Mouse (Mus musculus) ES-Bruce4 (cell line): Measurements from ENCODE around the gene Hectd1. TPM values are rescaled to one million over a fixed set of nuclear protein-coding genes. Genes with fewer than 3 reads are reported as not detected.

Source experiments
- H3K27ac ChIP-seq: 2 replicates; pipeline ENCODE4 v1.5.1; 2012; ENCODE audit warnings: low read length, inconsistent platforms; ENCODE audit not compliant: insufficient read depth
- H3K27me3 ChIP-seq: 2 replicates; pipeline ENCODE4 v1.6.1; 2012; ENCODE audit warnings: mild to moderate bottlenecking, low read length, inconsistent platforms; ENCODE audit not compliant: control insufficient read depth, poor library complexity, insufficient read depth, severe bottlenecking
- H3K36me3 ChIP-seq: 2 replicates; pipeline ENCODE4 v1.6.1; 2012; ENCODE audit warnings: inconsistent platforms, mild to moderate bottlenecking, low read length, moderate library complexity; ENCODE audit not compliant: control insufficient read depth, poor library complexity, insufficient read depth, severe bottlenecking
- H3K4me1 ChIP-seq: one replicate; pipeline ENCODE4 v1.8.1; 2011; ENCODE audit warnings: low read length; ENCODE audit not compliant: control insufficient read depth, insufficient read depth
- H3K4me3 ChIP-seq: 2 replicates; pipeline ENCODE4 v1.5.1; 2011; ENCODE audit warnings: low read depth, mild to moderate bottlenecking, low read length
- H3K9ac ChIP-seq: 2 replicates; pipeline ENCODE4 v1.6.1; 2012; ENCODE audit warnings: low read depth, mild to moderate bottlenecking, inconsistent platforms; ENCODE audit not compliant: poor library complexity, severe bottlenecking
- H3K9me3 ChIP-seq: replicated peaks from 2 replicates; pipeline ENCODE4 v1.6.1; 2012; ENCODE audit warnings: mild to moderate bottlenecking, low read length, inconsistent platforms; ENCODE audit not compliant: control insufficient read depth, poor library complexity, insufficient read depth, severe bottlenecking
- CTCF ChIP-seq: IDR thresholded peaks from one replicate; pipeline ENCODE4 v1.8.1; 2011; ENCODE audit warnings: low read depth, low read length
- EP300 ChIP-seq: IDR thresholded peaks from 2 replicates; pipeline ENCODE4 v1.6.1; 2011; ENCODE audit warnings: low read depth, low read length; ENCODE audit not compliant: insufficient read depth
- POLR2A ChIP-seq: IDR thresholded peaks from one replicate; pipeline ENCODE4 v1.8.1; 2011; ENCODE audit warnings: low read length; ENCODE audit not compliant: insufficient read depth
- polyA plus RNA-seq: library from polyadenylated mRNA; stranded (reverse); fragments of >200 nt; gene quantifications from 2 replicates; pipeline ENCODE4 v1.2.4, GENCODE M21; 2011; ENCODE audit warnings: low read depth; ENCODE audit not compliant: missing spikeins, insufficient read depth, insufficient read length

Gene Hectd1
- polyA plus RNA-seq, 1 experiment, result 96.9 TPM

DNA sequence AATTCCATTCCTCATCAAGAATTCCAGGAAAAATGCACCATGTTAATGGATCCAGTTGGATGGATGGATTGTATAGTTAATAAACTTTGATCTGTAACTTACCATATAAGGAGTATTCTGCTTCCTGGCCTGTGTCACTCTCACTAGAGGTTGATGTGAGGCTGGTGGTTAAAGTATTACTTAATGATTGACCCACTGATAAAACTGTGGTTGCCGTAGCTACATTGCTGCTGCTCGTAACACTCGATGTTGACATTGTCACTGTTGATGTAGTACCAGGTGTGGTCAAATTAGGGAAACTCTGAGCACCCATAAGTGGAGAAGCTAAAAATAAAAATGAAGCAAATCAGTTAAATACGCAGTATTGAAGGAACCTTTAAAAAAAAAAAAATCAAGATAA, 61.9 kb downstream of the Hectd1 start:
- no peak overlapping the region for H3K27ac ChIP-seq
- no peak overlapping the region for H3K4me3 ChIP-seq
- no peaks in the 10 kb centered on the region for H3K4me1 ChIP-seq
- H3K27me3 ChIP-seq, result no peaks in the 10 kb centered on the region
- TF ChIP-seq POLR2A, result no peak
- TF ChIP-seq CTCF, result no peak
- TF ChIP-seq EP300, result no peak
- H3K36me3 ChIP-seq, result peaks cover 50% of the 10 kb centered on the region
- no peaks in the 10 kb centered on the region for H3K9me3 ChIP-seq
- no peak overlapping the region for H3K9ac ChIP-seq

DNA sequence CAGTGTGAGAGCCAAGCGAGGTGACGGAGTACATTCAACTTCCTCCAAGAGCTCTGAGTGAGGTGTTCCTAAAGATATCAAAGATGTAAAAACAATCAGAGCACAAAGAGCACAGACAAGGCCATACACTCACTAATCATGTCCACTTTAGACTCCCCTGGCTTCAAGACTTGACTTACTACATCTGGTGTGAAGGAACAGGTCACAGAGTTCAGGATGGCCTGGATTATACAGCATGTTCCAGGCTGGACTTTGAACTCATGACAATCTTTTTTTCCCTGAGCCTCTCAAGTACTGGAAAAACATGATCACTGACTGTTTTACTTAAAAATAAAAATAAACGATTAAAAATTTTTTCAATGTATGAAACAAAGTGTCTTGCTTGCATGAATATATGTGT, 70.0 kb downstream of the Hectd1 start:
- Histone ChIP-seq H3K4me1 (no peaks in the 10 kb centered on the region), H3K9ac (no peak overlapping the region), H3K36me3 (peaks cover 52% of the 10 kb centered on the region), H3K4me3 (no peak overlapping the region), H3K27ac (no peak overlapping the region), H3K9me3 (no peaks in the 10 kb centered on the region), H3K27me3 (no peaks in the 10 kb centered on the region)
- no peak for TF ChIP-seq EP300
- no peak for TF ChIP-seq POLR2A
- no peak for TF ChIP-seq CTCF

DNA sequence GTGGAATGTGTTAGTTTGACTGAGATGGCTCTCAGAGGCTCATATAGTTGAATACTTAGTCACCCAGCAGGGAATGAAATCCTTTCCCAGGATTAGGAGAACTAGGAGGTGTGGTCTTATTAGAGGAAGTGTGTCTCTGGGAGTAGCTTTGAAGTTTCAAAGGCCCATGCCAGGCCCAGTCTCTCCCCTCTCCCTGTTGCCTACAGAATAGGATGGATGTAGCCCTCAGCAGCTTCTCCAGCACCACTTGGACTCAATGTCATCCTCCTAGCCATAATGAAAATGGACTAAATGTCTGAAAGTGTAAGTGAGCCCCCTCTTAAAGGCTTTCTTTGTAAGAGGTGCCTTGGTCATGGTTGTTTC, 72.8 kb downstream of the Hectd1 start:
- H3K27ac ChIP-seq, result no peak overlapping the region
- H3K9ac ChIP-seq, result no peak overlapping the region
- no peaks in the 10 kb centered on the region for H3K27me3 ChIP-seq
- no peak overlapping the region for H3K4me3 ChIP-seq
- no peaks in the 10 kb centered on the region for H3K4me1 ChIP-seq
- no peak for TF ChIP-seq CTCF
- H3K9me3 ChIP-seq, result no peaks in the 10 kb centered on the region
- peaks cover 59% of the 10 kb centered on the region for H3K36me3 ChIP-seq

DNA sequence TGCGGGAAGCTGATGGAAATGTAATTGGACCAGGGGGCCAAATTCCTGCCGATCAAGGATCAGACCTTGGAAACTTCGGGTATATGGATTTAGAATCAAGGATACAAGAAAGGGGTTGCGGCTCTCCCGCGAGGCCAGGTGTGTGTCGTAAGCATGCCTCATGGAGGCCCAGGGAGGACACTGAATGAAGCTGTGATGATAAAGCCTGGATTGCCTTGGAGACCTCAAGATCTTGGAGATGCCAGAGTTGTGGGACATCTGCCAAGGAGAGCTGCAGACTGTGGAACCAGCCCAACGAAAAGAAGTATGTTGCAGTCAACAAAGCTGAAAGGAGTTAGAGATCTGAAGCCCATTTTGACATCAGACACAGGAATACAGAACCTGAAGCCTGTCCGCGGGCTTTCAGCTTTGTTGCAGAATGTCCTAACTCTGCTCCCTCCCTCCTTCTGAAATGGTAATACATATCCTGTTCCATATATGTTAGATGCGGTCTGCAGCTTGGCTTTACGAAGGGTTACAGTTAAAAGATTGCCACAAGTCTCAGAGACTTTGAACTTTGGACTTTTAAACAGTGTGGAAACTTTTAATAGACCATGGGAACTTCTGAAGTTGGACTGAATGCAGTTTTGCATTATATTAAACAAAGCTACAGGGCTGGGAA, 73.3 kb downstream of the Hectd1 start:
- Histone ChIP-seq H3K4me1 (no peaks in the 10 kb centered on the region), H3K4me3 (no peak overlapping the region), H3K9ac (no peak overlapping the region), H3K27ac (no peak overlapping the region), H3K36me3 (peaks cover 59% of the 10 kb centered on the region), H3K27me3 (no peaks in the 10 kb centered on the region), H3K9me3 (no peaks in the 10 kb centered on the region)
- TF ChIP-seq POLR2A, result no peak
- TF ChIP-seq CTCF, result no peak
- no peak for TF ChIP-seq EP300

DNA sequence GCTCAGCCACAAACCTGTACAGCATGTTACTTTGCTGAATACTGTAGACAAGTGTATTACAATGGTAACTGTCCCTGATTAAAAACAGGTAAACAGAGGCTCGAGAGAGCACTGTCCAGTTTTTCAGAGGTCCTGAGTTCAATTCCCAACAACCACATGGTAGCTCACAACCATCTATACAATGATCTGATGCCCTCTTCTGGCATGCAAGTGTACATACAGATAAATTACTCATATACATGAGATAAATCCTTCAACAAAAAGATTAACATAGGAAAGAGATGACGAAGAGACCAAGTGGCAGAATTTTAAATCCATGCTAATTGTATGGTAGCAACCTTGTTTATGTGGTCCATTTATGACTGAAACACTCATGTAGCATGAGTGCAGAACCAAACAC, 82.0 kb downstream of the Hectd1 start:
- H3K27ac ChIP-seq, result no peak overlapping the region
- no peak overlapping the region for H3K4me3 ChIP-seq
- H3K4me1 ChIP-seq, result no peaks in the 10 kb centered on the region
- H3K36me3 ChIP-seq, result peaks cover 59% of the 10 kb centered on the region
- no peaks in the 10 kb centered on the region for H3K27me3 ChIP-seq
- H3K9me3 ChIP-seq, result no peaks in the 10 kb centered on the region
- TF ChIP-seq CTCF (no peak), POLR2A (no peak), EP300 (no peak)
- no peak overlapping the region for H3K9ac ChIP-seq

DNA sequence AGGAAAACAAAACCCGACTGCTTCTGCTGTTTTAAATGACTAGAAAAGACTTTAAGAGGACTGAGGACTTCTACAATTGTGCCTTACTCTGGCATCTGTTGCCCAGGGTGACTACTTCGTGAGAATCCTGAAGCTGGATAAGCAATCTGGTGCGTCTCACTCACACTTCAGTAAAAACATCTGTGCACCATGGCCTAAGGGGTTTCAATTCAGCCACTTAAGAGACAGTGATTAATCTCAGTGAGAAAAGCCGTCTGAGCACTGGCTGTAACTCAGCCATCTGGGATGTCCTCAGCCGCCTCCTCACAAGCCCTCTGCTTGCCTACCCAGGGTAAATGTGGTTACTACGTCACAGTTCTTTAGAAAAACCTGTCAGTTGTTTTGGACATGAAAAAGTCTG, 84.4 kb downstream of the Hectd1 start:
- no peaks in the 10 kb centered on the region for H3K9me3 ChIP-seq
- H3K9ac ChIP-seq, result no peak overlapping the region
- no peaks in the 10 kb centered on the region for H3K4me1 ChIP-seq
- no peak overlapping the region for H3K27ac ChIP-seq
- no peak for TF ChIP-seq EP300
- TF ChIP-seq POLR2A, result no peak
- TF ChIP-seq CTCF, result no peak
- H3K4me3 ChIP-seq, result no peak overlapping the region
- H3K27me3 ChIP-seq, result no peaks in the 10 kb centered on the region
- H3K36me3 ChIP-seq, result peaks cover 40% of the 10 kb centered on the region
